Mouse (Mus musculus) adrenal gland, adult (tissue): ENCODE results near the gene St6galnac3.

ENCODE experiments used
- DNase-seq, 2 experiments: peaks; one replicate each; pipeline ENCODE4 v3.0.0; 2022 to 2023; ENCODE audit warnings: low spot score in 1 of 2; ENCODE audit not compliant: inconsistent age in 2 of 2

St6galnac3 gene

DNA sequence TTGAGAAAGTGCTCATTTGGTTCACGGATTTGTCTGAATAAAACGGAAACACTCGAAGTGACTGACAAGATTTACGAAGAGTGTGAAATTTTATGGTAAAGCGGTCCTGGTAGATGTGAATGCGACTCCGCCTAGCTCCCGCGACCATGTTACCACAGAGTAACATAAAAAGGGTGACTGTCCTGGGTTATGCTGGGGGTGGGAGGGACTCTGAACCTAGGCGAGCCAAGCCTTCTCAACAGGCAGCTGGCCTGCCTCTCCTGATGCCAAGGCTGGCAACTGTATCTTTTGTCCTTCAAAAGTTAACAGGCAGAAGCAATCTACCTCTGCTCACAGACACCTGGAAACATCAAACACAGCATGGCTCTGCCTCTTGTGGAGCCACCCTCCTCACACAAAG lies 9.8 kb upstream of the St6galnac3 start:
- DNase-seq: no peak

DNA sequence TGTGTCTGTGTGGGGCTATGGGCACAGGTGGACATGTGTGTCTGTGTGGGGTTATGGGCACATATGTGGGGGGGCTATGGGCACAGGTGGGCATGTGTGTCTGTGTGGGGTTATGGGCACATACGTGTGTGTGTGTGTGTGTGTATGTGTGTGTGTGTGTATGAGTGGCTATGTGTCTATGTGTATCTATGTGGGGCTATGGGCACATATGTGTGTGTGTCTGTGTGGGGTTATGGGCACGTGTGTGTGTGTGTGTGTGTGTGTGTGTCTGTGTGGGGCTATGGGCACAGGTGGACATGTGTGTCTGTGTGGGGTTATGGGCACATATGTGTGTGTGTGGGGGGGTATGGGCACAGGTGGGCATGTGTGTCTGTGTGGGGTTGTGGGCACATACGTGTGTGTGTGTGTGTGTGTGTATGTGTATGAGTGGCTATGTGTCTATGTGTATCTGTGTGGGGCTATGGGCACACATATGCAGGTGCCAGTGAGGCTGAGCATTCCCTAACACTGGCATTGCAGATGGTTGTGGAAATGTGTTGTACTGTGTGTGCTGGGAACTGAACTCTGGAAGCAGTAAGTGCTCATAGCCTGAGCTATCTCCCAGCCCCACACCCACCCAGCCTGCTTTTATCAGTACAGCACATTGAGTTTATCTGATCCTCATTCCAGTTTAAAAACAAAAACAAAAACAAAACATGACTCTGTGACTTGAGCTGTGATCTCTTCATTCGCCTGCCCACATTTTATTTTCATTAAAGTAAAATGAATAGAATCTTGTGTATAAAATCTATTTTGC lies 8.6 kb upstream of the St6galnac3 start:
- DNase-seq: no peak

DNA sequence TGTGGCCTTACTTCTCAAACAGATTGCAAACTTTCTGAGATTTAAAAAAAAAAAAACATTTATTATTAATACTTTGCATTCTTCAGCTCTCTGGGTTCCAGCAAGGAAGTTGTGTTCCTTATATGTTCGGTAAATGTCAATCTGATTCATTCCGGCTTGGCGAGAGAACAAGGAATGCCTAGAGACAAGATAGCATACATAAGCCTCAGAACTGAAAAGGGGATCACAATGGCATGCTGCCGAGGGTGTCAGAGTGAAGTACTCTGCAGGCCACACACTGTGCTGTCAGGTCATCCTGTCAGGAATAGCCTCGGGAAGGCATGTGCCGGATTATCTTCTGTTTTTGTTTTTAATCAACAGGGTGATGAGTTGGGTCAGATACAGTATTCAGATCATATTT lies 7.8 kb upstream of the St6galnac3 start:
- DNase-seq: no peak

DNA sequence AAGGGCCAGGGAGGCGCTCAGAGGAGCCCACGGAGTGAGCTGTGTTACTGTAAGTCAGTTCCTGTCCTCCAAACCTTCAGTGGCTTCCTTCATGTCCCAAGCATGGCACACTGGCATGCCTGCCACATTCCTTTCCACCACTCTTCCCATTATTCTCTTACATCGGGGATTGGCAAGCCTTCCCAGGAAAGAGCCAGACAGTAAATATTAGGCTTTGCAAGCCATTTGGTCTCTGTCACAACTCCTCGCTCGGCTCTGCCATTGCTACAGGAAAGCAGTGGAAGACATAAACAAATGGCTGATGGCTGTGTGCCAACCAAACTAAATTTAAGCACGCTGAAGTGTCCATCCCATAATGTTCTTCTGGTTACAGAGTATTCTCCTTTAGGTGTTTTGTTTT lies 7.1 kb upstream of the St6galnac3 start:
- no peak for DNase-seq

DNA sequence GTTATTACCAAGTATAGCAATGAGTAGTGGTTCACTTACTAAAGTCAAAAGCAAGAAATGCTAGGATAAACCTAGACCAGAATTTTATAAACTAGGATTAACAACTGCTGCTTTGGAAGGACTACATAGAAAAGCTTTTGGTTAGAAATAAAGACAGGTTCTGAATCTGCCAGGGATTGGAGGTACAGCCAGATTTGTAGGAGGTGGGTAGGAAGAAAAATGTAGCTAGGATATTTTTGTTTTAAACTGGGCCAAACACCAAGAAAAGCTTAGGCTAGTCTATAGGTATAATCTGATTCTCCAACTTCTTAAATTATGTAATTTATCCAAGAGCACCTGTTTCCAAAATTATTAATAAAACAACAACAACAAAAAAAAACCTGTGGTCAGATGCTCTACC lies 3.6 kb upstream of the St6galnac3 start:
- DNase-seq: no peak

DNA sequence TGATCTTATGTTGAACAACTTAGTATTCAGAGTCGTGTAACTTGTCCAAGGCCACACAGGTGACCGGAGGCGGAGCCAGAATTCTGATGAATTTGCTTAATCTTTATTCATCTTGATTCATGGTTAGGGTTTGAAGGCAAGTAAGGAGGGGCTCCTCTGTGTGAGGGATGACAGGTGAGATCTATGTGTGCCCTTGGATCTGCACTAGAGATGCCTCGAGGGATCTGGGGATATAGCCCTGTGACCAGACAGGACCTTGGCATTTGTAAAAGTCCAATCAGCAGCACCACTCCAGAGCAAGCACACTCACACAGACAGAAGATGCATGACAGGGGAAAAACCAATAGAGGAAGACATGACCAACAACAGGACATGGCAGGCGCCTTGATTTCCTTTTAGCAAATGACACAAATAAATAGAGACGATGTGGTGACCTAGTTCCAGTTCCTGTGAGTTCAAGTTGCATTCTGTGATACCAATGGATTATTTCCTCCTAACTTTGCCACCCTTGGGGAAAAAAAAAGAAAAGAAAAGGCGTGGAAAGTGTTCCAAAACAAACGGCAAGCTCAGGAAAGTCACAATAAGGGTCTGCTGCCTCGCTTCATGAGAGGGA lies 1.4 kb downstream of the St6galnac3 start:
- DNase-seq: peak; percentile 46 to 63

DNA sequence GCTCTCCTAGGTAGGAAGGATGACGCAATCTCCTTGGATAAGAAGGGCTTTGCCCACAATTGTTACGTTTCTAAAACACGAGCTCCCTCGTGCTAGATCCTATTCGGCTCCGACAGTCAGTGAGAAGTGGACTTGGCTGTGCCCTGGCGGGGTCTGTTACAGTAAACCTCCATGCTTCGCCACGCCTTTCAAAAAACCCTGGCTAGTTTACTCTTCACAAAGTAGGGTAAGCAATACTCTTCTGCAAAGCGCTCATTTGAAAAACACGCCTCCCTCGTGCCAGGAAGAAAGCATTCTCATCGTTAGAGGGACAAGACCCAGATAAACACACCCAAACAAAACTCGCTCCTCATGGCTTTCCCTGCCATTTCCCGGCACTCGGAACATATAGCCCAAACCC lies 3.4 kb downstream of the St6galnac3 start:
- no peak for DNase-seq

DNA sequence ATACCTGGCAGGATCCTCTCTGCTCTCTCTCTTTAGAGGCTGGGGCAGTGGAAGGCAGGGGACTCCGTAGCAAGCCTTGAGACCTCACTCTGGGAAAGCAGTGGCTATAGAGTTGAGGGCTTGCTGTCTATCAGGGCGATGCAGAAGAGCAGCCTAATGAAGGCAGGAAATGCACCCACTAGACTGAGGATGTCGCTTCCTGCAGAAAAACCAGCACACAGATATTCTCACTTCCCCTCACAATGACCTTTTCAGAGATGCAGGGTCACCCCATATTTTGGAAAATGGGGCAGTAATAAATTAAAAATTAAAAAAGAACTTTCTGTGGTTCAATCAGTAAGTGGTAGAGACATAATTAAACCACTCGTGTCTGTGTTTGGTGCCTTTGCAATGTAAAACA lies 4.1 kb downstream of the St6galnac3 start:
- no peak for DNase-seq

DNA sequence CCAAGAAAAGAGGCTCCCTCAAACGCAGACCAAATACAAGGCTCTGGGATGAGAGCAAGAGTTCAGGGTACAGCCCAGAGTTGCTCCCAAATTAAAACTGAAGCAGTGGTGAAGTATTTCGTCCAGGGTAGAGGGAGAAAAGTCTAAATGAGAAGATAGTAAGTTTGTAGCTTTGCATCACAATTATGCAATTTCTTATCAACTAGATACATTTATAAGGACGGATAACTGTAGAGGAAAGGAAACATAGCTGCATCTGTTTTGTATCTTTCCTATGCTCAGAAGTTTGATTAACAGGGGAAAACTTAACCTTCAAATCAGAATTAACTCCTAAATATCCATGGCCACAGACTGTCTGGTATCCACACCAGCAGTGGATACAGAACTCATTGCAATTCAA lies 4.7 kb downstream of the St6galnac3 start:
- DNase-seq: no peak

DNA sequence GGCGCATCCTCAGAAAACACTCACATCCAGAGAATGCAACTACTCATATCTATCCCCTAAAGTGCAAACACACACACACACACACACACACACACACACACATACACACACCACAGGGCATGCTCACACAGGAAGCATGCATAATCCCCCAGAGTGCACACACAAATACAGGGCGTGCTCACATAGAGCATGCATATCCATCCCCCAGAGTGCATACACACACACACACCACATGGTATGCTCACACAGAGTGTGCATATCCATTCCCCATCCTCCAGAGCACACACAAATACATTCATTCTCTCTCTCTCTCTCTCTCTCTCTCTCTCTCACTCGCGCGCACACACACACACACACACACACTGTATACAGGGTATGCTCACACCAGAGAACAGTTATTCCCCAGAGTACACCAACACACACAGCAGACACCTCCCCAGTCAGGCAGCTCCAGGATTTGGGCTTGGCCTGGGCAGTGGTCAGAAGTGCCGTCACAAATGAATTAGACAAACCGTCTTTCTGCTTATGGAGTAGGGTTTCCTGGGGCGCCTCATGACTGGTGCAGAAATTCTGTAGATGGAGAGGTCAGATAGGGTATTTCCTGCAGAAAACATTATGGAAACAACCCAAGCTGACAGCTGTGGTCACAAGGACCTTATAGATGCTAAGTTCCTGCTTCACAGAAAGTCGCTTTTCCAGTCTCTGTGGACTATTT lies 5.6 kb downstream of the St6galnac3 start:
- DNase-seq: no peak

DNA sequence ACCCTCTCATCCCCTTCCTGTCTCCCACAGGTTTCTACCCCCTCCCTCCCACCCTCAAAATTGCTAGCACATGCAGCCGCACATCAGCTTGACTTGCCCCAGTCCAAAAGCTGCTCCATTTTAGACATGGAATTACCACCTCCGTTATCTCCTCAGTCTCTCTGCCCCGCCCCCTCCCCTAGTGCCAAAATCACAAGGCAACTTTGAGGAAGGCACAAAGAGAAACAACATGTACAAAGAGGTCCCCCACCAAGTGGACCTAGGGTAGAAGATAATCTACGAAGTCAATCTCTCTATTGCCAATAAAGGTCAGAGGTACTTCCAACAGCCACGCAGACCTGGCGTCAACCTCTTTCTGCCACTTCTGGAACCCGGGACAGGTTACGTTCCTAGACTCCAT lies 6.2 kb downstream of the St6galnac3 start:
- no peak for DNase-seq

DNA sequence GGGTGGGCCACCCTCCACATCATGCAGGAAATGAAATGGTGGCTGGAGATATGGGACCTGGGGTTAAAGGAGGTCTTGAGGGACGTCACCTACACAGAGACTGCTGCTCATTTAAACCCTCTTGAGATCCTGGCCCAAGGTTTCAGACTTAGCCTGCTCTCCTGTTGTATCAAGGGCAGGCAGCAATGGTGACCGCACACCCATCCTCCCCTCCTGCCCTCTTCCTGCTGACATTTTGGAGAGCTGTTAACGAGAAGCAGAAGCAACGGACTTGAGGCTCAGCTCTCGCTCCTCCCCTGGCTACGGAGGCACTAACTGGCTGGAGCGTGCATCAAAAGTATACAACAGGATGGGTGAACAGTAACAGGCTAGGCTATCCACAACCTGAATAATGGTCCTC lies 7.2 kb downstream of the St6galnac3 start:
- no peak for DNase-seq

DNA sequence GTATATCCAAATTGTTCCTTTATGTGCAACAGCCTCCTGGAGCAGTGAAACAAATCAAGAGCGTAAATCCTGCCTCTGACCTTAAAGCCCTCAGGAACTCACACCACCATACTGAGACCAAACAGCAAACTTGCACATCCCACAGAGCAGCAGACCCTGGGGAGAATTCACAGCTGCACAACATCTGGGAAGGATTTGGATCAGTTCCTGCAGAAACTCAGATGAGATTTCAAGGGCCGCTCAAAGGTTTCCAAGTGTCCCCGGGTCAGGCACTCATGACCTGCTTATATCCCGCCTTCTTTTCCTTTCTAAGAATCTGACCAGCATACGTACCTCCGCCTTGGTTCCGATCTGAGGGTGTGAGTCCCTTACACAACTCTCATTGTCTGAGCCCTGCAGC lies 9.3 kb downstream of the St6galnac3 start:
- no peak for DNase-seq

DNA sequence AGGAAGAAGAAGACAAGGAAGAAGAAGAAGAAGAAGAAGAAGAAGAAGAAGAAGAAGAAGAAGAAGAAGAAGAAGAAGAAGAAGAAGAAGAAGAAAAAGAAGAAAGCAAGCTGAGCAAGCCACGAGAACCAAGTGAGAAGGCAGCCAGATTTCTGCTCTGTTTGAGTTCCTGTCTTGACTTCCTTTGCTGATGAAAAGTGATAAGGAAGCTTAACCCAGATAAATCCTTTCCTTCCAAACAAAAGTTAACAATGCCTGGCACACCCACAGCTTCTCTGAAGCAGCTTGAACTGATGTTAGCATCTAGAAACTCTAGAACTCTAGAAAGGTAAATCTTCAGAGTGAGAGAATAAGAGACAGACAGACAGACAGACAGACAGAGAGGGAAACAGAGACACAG lies 14.4 kb downstream of the St6galnac3 start:
- no peak for DNase-seq

DNA sequence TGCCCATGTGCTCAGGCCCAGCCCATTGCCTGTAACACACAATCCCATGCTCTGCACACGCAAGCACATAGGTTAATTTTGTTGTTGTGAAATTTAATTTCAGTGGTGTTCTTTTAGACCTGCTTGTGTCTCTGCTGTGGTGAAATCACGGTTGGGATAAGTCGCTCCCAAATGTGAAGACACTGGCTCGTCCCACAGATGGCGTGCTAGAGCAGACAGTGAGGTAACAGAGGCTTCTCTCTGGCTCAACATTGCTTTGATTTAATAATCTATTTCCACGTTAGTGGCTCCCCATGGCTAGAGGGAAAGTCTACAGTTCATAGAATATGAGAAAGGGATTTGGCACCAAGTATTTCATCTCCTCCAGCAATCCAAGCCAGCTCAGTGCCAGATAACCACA lies 17.3 kb downstream of the St6galnac3 start:
- DNase-seq: no peak

DNA sequence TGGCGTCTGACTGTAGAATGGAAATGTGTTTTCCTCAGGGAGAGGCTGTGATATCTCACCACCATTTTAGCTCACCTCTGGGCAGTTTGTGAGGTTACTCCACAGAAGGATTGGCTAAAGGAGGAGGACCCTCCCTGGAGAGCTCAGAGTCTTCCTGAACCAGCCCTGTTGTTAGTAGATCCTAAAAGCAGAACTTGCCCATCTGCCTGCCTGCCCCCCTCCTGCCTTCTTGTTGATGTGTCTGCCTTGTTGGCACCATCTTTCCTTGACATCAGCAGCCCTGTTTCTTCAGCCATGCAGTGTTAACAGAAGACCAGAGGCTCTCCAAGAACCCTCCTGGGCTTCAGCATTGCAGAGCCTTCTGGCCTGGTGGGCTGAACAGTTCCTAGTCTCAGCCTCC lies 18.1 kb downstream of the St6galnac3 start:
- DNase-seq: no peak

DNA sequence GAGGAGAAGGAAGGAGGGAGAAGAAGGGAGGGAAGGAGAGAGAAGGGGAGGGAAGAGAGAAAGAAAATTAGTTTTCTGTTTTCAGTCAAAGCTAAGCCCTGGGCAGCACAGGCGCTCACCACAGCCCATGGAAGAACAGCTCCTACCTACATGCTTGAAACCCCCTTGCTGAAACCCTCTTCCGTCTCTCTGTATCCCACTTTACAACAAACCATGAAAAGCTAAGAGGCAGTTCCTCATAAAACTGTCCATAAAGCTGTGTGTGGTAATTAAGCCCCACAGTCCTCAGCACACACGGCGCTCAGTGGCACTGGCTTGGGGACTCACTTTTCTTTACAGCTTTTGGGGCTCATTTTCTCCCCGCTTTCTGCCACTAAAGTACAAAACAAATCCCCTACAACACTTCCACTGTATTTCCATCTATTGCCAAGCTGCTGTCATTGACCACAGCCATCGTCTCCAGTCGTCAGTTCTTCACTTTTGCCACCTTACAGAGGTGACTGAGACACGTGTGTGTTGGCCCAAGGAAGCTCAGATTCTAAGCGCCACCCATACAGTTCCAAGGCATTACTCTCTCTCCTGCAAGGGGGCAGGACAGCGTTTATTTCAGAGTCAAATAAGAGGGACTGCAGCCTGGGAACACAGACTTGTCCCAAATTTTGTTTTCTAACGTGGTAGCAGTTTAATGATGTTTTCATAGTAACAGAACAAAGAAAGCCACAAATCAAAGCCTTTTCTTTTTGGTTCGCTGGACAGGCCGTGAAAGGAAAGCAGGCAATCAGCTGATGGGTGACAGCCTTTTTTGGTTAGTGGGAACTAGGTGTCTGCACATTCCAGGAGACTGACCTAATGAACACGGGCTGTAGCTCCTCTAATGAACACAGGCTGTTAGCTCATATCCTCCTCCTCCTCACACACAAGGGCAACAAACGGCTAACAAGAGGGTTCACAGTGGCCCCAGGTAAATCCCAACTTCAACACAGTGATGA lies 22.9 kb downstream of the St6galnac3 start:
- DNase-seq: no peak

DNA sequence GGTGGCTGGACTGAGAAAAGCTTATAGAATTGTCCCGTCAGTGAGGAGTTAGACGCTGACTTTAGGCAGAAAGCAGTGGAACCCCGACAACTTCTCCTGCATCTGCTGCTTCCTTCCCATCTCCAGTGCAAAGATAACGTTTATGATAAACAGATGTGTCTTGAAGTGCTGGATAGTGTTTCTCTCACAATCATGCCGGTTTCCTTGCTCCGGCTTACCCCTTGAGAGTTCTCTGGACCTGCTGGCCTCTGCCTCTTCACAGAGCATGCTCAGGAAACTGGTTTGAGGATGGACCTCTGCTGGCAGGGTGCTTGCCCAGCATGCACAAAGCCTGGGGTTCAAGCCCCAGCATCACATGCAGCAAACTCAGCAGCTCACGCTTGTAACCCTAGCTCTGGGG lies 23.8 kb downstream of the St6galnac3 start:
- no peak for DNase-seq

DNA sequence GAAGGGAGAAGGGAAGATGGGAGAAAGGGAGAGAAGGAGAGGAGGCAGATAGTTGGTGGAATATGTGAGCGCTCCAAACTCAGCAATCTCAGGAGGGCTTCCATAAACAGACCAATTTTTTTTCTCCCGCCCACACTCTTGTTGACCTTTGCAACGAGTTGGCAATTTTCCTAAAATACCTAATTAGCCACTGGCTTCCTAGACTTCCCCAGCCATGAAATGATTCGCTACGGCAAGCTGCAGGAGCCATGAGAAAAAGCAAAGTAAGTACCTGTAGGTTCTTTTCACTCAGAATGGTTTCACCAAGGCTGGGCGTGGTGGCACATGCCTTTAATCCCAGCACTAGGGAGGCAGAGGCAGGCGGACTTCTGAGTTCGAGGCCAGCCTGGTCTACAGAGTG lies 25.9 kb downstream of the St6galnac3 start:
- DNase-seq: no peak

DNA sequence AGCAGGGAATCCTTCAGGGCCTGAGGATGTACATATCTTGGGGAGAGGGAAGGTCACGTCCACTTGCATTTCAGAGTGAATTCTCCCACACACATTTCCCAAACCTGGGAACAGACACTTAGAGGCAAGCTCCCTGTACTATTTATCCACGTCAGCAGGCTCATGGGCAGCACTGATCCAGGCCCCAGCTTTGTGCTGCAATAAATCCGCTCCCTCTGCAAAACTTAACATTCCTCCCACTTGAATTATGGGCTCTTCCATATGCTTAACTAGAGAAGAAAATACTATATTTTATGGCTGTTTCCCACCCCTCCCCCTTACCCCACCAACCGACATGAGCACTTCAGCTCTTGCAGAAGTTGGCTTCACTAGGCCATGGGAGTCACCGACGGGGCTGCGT lies 32.0 kb downstream of the St6galnac3 start:
- DNase-seq: no peak

DNA sequence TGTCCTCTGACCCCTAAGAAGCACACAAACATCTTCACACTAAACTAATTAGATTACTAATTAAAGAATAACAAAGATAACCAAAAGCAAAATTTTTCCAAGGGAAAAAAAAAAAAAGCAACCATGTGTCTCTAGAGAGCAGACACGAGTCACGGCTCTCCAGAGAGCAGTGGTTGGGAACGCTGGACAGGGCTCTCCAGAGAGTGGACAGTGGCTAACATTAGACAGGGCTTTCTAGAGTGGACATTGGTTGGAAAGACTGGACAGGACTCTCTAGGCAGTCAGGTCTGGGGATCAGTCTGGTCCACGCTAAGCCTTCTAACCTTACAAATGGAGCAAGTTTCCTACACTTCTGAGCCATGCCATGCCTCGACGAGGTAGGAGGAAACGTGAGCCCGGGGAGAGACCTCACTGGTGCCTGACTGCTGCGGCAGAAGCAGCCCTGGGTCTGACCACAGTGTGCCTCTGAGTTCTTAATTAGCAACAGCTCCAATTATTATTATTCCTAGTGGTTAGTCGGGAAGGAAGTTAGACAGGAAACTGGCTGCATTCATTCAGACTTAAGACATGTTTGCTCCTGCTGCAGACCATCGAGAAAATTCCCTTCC lies 32.7 kb downstream of the St6galnac3 start:
- DNase-seq: no peak
